Mouse (Mus musculus) lung, adult 10 weeks (tissue): ENCODE results near the gene Klhl25. TPM values are rescaled to one million over a fixed set of nuclear protein-coding genes. Genes with fewer than 3 reads are reported as not detected.

Source experiments
- polyA plus RNA-seq: library from polyadenylated mRNA; stranded (reverse); fragments of 350-450 nt; fragmentation: Illumina TruSeq; extraction: RNeasy Lipid Tissue Mini Kit (QIAGEN cat#74804); gene quantifications from one replicate; pipeline ENCODE4 v1.2.3, GENCODE M21; 2014; ENCODE audit warnings: low read depth, low replicate concordance; ENCODE audit not compliant: insufficient read depth

Klhl25 gene
- polyA plus RNA-seq: 14.6 TPM

DNA sequence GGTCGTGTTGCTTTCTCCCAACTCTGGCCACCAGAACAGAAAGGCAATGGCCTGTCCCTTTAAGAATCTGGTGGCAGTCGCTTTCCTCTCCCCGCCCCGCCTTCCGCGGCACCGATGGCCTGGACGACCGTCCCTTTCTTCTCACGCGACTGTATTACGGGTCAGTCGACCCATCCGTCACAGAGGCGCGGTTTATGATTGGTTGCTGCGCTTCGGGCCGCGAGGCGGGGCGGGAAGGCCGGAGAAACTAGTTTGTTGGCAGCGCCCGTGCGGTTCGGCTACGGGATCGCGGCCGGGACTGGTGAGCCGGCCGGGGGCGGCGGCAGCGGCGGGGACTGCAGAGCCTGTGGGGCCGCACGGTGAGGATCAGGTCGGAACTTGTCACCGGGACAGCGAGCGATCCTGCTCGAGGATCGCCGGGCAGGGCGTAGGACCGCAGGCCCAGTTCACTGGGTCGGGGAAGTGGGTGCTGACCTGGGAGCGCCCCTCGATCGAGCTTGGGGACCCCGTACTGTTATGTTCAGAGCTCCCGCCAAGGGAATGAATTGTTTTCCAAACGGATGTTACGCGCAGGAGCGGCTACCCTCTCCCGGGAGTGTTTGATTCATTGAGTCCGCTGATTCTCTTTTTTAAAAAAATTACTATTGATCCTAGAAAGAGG, at the start of gene Klhl25:
Gene Klhl25, plus strand, starts transcription at position 196 of the 661 bp plus-strand sequence.

